Mouse (Mus musculus): ENCODE data around the gene Ggta1. TPM values are rescaled to one million over a fixed set of nuclear protein-coding genes. Genes with fewer than 3 reads are reported as not detected.
"Not testable (repeated sequence)": the region's sequence is repeated elsewhere in the genome, so short reads cannot be mapped to it uniquely, and the experiment has no call there.

Ggta1 gene
- total RNA-seq, 1 experiment from 2014 or later = 163 TPM

DNA sequence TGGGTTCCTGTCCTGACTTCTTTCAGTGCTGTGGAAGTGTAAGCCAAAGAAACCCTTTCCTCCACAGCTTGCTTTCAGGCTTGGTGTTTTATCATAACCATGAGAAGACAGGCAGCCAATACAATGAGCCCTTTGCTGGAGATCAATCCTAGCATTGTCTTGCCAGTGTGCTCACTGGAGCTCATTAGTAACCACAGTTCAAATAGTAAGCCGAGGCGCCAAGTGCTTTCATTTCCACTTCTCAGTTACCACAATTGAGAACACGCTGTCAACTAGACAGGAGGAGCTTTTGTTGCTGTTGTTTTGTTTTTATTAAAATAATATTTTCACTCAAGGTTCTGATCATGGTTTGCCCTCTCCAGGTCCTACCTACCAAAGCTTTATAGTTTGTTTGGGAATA is 1.5 kb upstream of the Ggta1 start:
- 0 out of 2 replicates have a peak, but pooled peaks have one; percentile 33 for ATAC-seq (replicated peaks; ENCODE audit: insufficient number of reproducible peaks, low FRiP score, low TSS enrichment, poor library complexity, severe bottlenecking)

DNA sequence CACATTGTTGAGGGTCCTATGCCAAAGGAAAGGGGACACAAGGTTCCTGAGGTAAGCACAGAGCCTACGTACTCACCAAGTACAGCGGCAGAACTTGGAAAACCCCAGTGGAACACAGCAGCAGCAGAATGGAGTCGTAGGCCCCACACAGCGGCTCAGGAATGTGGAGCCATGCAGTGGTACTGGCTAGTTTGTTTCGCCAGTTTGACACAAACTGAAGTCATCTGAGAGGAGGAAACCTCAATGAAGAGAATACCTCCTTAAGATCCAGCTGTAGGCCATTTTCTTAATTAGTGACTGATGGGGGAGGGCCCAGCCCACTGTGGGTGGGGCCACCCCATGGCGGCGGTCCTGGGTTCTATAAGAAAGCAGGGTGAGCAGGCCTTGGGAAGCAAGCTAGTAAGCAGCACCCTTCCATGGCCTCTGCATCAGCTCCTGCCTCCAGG is 1.1 kb upstream of the Ggta1 start:
- no peak for ATAC-seq (replicated peaks; ENCODE audit: insufficient number of reproducible peaks, low FRiP score, low TSS enrichment, poor library complexity, severe bottlenecking)

DNA sequence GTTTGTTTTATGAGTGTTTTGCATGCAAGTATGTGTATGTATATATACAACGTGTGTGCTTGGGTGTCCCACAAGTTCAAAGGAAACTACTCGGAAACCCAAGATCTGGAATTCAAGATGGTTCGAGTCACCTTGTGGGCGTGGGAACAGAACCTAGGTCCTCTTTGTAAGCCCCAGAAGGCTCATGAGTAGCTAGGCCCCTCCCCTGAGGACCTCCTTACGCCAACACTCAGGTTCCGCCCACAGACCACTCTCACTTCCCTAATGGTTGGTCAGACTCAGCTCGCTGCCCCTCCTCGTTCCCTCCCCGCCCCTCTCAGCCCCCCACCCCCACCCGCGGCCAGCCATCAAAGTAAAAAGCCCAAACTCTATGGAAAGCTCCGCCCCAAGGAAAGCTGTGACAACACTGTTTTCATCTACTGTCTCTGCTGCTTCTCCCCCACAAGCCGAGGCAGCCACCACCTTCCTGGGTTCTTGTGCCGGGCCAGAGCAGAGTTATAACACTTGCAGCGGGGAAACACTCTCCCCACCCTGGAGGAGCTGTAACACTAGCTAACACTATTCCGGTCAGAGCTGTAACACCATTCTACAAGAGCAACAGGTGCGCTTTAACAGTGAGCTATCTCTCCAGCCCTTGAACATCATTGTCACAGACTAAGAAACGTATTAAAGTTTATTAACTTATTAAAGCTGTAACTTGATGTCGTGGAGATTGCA is 499 bp upstream of the Ggta1 start:
- ATAC-seq (replicated peaks; ENCODE audit: insufficient number of reproducible peaks, low FRiP score, low TSS enrichment, poor library complexity, severe bottlenecking) = peak; percentile 90

DNA sequence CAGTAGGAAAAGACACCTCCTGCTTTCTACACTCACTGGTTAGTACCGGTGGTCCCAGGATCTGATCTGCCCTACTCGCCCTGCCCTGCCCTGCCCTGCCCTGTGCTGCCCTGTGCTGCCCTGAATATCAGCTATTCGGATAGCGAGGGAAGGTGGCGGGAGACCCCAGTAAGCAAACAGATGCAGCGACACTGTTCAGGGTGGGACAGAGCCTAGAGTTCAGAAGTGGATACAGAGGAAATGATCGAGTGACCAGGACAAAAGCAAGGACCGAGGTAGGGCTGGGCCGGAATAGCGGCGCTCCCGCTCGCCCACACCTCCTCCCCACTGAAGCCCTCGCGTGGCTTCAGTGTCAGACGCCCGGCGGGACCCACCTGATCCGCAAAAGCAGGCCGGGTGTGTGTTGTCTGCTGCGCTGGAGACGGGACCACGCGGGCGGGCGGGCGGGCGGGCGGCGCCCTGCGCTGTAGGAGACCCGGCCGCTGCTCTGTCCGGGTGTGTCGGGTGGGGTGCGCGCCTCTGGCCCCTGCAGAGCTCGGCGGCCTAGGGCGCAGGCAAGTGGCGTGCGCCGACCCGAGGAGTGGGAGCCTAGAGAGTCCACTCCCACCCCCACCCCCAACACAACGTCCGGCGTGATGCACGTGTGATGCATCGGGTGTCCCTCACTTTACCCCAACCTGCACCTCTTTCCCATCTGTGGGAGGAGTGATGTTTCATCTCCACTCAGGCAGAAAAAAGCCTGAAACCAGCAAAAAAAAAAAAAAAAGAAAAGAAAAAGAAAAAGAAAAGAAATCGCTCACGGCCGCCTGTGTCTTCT is 852 bp downstream of the Ggta1 start:
- no peak for ATAC-seq (replicated peaks; ENCODE audit: insufficient number of reproducible peaks, low FRiP score, low TSS enrichment, poor library complexity, severe bottlenecking)

DNA sequence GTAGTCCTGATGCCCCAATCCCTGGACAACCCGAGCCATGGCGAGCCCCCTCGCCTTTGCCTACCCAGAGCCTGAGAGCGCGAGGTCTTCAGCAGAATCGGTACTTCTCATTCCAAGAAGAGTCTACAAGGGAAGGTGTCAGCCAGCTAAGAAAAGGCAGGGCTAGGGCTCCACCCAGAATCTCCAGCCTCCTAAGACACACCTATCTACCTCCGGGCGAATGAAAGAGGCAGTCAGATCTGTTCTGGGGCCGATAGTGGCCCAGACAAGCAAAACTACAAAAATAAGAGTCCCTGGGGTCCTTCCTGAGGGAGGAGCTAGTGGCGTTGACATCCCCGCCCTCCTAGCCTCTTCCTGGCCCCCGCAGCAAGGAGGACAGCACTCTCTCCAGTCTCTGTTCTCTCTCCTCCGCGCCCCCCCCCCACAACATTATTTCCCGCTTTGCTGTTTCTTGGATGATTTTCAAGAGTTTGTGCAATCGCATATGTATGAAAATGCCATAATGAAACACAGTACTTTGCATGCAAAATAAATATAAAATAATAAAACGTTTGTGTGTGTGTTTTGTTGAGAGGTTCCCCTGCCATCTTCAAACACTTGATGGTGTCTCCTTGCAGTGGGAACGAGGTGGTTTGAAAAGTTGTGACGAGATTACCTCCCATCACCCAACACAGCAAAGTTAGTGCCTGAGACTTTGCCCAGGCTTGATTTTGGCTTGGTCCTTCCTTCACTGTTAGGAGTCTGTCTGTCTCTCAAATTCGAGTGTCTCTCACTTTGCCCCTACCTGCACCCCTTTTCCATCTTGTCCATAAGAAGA is 1.7 kb downstream of the Ggta1 start:
- peak; percentile 53 for ATAC-seq (replicated peaks; ENCODE audit: insufficient number of reproducible peaks, low FRiP score, low TSS enrichment, poor library complexity, severe bottlenecking)

DNA sequence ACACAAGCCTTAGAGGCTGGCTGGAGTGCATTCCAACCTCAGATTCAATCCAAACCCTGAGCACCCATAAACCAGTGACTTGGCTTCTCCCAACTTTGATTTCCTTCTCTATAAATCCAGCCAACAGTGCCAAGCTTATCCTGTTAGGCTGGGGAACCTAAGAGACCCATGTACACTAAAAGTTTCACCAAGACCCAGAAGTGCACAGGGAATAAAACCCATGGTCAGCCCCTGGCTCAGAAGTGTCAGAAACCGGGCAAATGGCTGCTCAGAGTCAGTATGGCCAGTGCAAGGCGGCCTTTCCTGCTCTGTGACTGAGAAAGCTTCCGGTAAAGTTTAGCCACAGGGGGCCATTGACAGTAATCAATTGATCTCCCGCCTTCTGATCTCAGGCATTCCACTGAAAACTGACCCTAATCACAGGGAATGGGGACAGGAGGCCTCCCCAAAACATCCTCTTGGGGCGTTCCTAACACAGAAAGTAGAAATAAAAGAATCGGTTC is 2.6 kb downstream of the Ggta1 start:
- ATAC-seq (replicated peaks; ENCODE audit: insufficient number of reproducible peaks, low FRiP score, low TSS enrichment, poor library complexity, severe bottlenecking) = no peak

DNA sequence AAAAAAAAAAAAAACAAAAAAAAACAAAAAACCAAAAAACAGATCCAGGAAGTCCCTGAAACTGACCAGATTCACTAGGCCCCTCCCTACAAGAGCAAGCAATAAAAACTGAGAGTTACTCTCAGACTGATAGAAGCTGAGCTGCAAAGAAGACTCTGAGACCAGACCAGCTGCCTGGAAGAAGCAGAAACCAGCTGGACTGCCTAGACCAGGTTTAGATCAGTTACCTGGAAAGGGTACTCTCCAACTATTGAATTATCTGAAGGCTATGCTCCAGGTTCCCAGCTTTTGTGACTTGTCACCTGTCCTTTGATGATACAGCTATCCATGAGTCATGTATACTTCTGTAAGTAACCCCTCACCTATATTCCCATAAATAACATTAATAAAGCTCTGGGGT is 3.7 kb downstream of the Ggta1 start:
- ATAC-seq (replicated peaks; ENCODE audit: insufficient number of reproducible peaks, low FRiP score, low TSS enrichment, poor library complexity, severe bottlenecking) = no peak

DNA sequence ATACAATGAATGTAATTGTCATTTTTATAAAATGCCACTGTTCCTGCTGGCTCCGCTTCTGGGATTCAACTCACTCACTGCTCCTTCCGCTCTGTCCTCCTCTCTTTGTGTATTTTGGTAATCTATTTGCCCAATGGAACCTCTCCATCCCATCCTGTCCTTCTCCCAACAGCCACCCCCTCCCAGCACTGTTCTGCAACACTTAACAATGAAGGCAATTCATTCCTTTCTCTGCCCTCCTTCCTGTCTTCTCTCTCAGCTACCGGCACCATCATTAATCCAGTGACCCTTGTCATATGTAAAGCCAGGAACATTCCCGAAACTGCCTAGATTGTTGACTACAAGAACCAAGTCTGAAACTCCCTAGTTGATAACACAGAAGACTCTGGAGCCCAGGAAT is 4.6 kb downstream of the Ggta1 start:
- no peak for ATAC-seq (replicated peaks; ENCODE audit: insufficient number of reproducible peaks, low FRiP score, low TSS enrichment, poor library complexity, severe bottlenecking)

DNA sequence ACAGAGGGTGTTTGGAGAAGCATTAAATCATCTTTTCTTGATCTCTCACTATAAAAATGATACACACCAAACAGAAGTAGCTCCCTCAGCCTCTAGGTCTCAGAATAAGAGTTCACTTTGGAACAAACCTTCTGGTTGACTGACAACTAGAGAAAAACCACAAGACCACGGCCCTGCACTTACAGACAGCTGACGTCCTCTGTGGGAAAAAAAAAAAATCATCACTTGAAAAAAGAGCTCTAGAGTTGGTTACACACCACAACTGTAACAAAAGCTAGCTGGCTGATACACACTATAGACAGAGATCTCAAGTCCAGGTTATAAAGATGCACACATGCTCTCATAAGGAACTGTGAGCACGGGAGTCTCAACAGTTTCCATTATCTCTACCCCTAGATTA is 9.3 kb downstream of the Ggta1 start:
- no peak for ATAC-seq (replicated peaks; ENCODE audit: insufficient number of reproducible peaks, low FRiP score, low TSS enrichment, poor library complexity, severe bottlenecking)

DNA sequence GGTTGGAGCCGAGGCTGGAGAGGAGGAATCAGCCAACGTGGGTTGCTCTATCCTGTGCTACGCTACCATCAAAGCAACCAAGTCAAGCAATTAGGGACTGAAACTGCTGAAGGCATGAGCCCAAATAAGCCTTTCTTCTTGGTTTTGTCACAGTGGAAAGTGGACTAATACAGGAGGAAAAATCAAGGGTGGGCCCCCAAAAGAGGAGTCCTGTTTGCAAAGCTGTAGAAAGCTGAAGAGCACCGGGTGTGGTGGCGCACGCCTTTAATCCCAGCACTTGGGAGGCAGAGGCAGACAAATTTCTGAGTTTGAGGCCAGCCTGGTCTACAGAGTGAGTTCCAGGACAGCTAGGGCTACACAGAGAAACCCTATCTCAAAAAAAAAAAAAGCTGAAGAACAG is 10.3 kb downstream of the Ggta1 start:
- not testable (repeated sequence) for ATAC-seq (replicated peaks; ENCODE audit: insufficient number of reproducible peaks, low FRiP score, low TSS enrichment, poor library complexity, severe bottlenecking)

DNA sequence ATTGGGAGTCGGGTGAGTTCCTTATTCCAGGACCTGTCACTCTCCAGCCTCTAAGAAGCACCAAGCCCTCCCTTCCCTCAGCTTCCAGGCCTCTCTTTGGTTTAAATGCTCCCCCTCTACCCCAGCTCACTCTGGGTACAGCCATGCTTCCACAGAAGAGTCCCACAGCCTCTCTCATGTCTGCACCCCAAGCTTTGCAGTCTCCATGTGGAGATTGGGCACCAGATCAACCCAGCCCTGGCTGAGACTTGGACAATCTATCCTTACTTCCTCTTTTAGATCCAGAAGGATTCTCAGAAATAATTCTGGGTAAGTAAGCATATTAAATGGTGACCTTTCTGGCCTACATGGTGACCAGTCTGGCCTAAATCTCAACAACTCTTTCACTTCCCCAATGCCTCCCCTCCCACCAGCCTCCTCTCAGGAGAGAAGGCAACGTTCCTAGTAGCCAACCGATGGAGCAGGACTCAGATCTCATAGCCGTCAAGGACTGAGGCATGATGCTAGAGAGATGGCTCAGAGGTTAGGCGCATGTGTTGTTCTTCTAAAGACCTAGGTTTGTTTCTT is 11.5 kb downstream of the Ggta1 start:
- ATAC-seq (replicated peaks; ENCODE audit: insufficient number of reproducible peaks, low FRiP score, low TSS enrichment, poor library complexity, severe bottlenecking) = peak; percentile 43

DNA sequence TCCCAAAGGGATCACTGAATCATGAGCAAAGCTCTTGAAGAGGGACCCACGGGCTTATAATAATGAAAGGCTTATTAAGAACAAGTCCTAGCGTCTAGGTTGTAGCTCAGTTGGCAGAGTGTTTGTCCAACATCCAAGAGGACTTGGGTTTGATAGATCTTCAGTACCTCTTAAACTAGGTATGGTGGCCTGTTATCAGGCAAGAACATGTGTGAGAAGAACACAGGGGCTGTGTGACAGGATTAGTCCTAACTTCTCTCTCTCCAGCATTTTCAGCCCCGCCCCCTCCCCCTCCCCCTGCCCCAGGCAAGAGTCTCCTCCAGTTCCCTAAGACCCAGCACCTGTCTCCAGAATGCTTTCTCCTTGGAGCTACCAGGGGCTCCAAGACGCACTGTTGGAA is 12.2 kb downstream of the Ggta1 start:
- no peak for ATAC-seq (replicated peaks; ENCODE audit: insufficient number of reproducible peaks, low FRiP score, low TSS enrichment, poor library complexity, severe bottlenecking)

DNA sequence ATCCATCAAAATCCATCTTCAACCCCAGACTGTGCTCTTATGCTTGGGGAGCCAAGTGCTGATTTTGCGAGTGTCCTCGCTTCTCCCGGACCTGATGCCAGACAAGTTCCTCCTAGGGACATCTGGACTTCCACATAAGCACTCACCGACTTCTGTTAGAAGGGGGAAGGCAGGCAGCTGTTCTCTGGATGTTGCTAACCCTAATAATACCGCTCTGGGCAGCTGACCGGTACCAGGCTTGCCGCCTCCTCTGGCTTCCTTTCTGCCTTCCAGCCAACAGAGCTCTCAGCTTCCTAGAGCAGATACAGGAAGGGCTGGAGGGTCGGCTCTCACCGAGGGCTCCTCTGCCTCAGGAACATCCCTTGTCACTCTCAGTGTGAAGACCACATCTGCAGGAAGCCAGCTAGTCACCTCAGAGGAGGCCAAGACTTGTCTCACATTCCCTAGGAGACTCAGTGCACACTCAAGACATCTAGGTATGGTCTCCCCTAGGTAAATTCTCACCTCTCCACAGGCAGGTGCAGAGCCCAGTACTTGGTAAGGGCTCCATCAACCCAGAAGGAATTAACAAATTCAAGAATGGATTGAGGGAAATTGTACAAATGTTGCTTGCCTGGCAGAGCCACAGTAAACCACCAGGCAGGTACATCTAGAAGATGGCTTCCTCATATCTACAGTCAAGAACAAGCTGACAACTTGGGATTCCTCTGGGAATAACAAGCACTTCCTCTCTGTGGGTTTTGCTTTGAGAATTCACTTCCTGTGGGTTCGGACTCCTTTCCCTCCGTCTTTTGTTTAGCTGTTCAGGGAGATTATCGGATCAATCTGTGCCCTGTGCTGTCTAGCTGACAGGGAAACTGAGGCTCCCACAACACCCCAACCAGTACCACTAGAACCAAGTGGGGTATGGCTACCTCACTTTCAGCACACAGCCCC is 13.1 kb downstream of the Ggta1 start:
- ATAC-seq (replicated peaks; ENCODE audit: insufficient number of reproducible peaks, low FRiP score, low TSS enrichment, poor library complexity, severe bottlenecking) = no peak

DNA sequence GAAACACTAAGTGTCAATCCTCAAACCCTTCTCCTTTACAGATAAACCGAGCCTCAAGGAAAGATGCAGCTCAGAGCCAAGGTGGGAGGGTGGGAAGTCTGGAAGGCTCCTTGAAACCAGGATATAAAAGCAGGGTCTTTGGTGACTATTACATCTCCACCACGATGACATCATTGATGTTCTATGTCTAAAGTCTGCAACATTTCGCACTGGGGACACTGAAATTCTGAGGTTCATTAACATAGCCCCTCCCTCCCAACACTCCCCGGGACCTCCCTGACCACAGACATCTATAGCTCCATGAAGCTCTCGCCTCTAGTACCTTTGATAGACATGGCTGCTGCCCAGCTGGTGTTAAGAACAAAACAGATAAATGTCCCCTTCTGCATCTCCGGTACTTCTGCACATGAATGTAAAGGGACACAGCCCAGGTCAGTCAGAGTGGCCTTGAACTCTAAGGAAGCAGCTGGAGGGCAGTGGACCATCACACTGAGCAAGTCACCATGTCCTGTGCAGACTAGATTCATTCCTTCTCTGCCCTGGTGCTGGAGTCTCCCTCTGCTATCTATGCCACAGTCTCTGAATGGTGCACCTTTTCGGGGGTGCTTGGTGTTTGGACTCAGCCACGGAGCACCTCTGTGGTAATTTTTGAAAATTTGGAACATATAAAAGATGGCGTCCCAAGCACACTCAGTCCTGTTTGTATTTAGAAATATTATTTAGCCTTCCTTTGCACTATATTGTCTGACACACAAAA is 13.9 kb downstream of the Ggta1 start:
- no peak for ATAC-seq (replicated peaks; ENCODE audit: insufficient number of reproducible peaks, low FRiP score, low TSS enrichment, poor library complexity, severe bottlenecking)

DNA sequence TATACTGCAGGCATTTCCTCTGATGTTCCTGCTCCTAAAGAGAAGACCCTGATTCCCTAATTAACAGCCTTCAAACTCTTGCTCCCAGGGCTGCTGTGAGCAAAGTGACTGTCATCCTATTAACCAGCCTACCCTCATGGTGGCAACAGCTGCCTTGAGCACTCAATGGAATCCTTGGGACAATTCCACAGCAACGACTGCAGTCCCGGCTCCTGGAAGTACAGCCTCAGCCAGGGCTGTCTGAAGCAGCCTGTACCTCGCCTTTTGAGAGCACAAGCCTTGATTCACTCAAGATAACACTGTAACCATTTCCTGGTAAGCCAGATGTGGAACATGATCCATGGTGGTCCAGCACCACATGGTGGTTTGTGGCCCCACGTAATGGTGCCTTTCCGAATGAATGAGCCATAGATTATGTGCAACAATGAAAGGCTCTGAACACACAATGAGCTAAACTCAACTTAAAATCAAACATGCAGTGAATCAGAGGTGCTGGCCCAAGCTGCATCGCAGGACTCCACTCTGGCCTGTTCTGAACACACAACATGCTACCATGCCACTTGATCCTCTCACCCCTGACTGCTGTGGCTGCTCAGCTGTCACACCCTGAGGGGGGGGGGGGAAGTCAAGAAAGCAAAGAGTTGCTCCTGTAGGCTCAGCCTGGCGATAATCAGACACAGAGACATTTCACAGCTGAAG is 14.7 kb downstream of the Ggta1 start:
- no peak for ATAC-seq (replicated peaks; ENCODE audit: insufficient number of reproducible peaks, low FRiP score, low TSS enrichment, poor library complexity, severe bottlenecking)

DNA sequence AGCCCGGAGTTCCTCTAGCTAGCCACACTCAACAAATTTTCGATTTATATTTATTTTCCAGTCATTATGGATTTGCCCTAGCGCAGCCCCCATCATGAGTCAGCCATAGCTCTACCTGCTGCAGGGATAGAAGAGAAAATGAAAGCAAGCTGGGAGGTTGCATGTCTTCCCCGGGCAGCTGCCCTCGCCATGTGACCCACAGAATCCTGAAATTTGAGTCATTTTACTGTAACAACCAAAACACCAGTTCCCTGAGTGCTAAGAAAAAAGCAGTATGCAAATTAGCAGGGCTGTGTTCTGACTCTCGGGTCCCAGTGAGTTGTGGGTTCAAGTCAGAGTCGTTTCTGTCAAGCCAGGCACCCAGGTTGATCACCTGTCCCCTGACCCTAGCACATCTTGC is 15.6 kb downstream of the Ggta1 start:
- no peak for ATAC-seq (replicated peaks; ENCODE audit: insufficient number of reproducible peaks, low FRiP score, low TSS enrichment, poor library complexity, severe bottlenecking)

DNA sequence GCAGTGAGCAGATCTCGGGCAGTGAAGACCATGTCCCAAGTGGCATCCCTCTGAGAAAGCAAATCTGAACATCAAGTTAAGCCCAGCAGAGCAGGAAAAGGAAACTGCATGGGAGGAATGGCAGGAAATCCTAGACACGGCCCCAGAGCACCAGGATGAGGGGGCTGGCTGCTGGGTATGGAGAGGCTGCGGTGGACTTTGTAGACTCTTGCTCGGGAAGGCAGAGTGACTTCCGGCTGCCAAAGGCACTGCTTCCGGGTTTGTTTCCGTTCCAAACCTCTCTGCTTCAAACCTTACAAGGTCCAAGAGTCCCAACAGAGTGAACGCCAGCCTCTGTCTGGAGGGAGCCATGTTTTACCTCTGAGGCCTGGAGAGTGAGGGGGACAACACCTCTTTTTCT is 16.2 kb downstream of the Ggta1 start:
- ATAC-seq (replicated peaks; ENCODE audit: insufficient number of reproducible peaks, low FRiP score, low TSS enrichment, poor library complexity, severe bottlenecking) = no peak

All from monocyte, adult 5-6 weeks (primary cell).